Mouse (Mus musculus) layer of hippocampus, postnatal 25 days (tissue): Measurements from ENCODE around the gene Rere. TPM values are rescaled to one million over a fixed set of nuclear protein-coding genes. Genes with fewer than 3 reads are reported as not detected.

Experiments used
- DNase-seq, 2 experiments: peaks; one replicate each; pipeline ENCODE4 v3.0.0; 2022; ENCODE audit warnings: mixed read lengths in 2 of 2, low spot score in 1 of 2; ENCODE audit errors: extremely low spot score in 1 of 2
- total RNA-seq, 2 experiments: library from RNA; stranded (reverse); gene quantifications; 2 replicates each; pipeline ENCODE4 v1.2.3; 2021

Rere gene
- total RNA-seq, 2 experiments from 2014 or later = 106 to 134 TPM

- DNase-seq = no peak
These were observed 93.4 kb downstream of the Rere start for GRCm38 (mm10) chr4:150374651-150375447.

GRCm38 (mm10) chr4:150375448-150375935, 94.0 kb downstream of the Rere start:
- DNase-seq = no peak

- no peak for DNase-seq
These were observed 97.9 kb downstream of the Rere start for GRCm38 (mm10) chr4:150379313-150379712.

- DNase-seq = no peak
These were observed 98.3 kb downstream of the Rere start for GRCm38 (mm10) chr4:150379772-150380171.

GRCm38 (mm10) chr4:150380273-150380672, 98.8 kb downstream of the Rere start:
- DNase-seq = no peak

GRCm38 (mm10) chr4:150382504-150382903, 101.1 kb downstream of the Rere start:
- no peak for DNase-seq

- no peak for DNase-seq
These were observed 103.0 kb downstream of the Rere start for GRCm38 (mm10) chr4:150384405-150384804.

GRCm38 (mm10) chr4:150384899-150385298, 103.5 kb downstream of the Rere start:
- no peak for DNase-seq

GRCm38 (mm10) chr4:150388518-150388917, 107.1 kb downstream of the Rere start:
- DNase-seq = no peak

GRCm38 (mm10) chr4:150393607-150394006, 112.2 kb downstream of the Rere start:
- DNase-seq = no peak

- DNase-seq = no peak
These were observed 112.6 kb downstream of the Rere start for GRCm38 (mm10) chr4:150394091-150394490.

GRCm38 (mm10) chr4:150396339-150396738, 114.9 kb downstream of the Rere start:
- no peak for DNase-seq

GRCm38 (mm10) chr4:150396826-150397620, 115.6 kb downstream of the Rere start:
- no peak for DNase-seq

- no peak for DNase-seq
These were observed 117.6 kb downstream of the Rere start for GRCm38 (mm10) chr4:150399032-150399431.

- DNase-seq = no peak
These were observed 120.6 kb downstream of the Rere start for GRCm38 (mm10) chr4:150401830-150402607.

GRCm38 (mm10) chr4:150402608-150402985, 121.2 kb downstream of the Rere start:
- no peak for DNase-seq

GRCm38 (mm10) chr4:150403941-150404340, 122.5 kb downstream of the Rere start:
- no peak for DNase-seq

- DNase-seq = no peak
These were observed 123.1 kb downstream of the Rere start for GRCm38 (mm10) chr4:150404583-150404982.

GRCm38 (mm10) chr4:150405786-150406185, 124.3 kb downstream of the Rere start:
- no peak for DNase-seq

GRCm38 (mm10) chr4:150406320-150406719, 124.9 kb downstream of the Rere start:
- DNase-seq = no peak

GRCm38 (mm10) chr4:150406821-150407220, 125.4 kb downstream of the Rere start:
- DNase-seq = no peak
